Mouse (Mus musculus) small intestine, adult 2 months (tissue): Measurements from ENCODE around the gene Col2a1.

Source experiments
- CTCF ChIP-seq: fragments of 200-500 bp; IDR thresholded peaks from 2 replicates; pipeline ENCODE4 v1.5.1; 2012; ENCODE audit warnings: low read depth, mild to moderate bottlenecking, control low read depth, inconsistent platforms, low read length, moderate library complexity, mixed read lengths; ENCODE audit not compliant: insufficient replicate concordance, insufficient read length; ENCODE audit errors: extremely low read depth
- POLR2A ChIP-seq: fragments of 200-500 bp; IDR thresholded peaks from 2 replicates; pipeline ENCODE4 v1.6.1; 2012; ENCODE audit warnings: low read depth, mild to moderate bottlenecking, control low read depth, inconsistent platforms, low read length, moderate library complexity

- no peak for TF ChIP-seq CTCF
- TF ChIP-seq POLR2A, result no peak
Measured at GRCm38 (mm10) chr15:97999546-97999945, 4.9 kb downstream of the Col2a1 start.
